Mouse (Mus musculus) kidney, postnatal 10 days (tissue): Measurements from ENCODE around the gene Kdm4b.
A peak's percentile ranks its signal among the peaks of the same experiment; 100 is the strongest.

Experiments used
- DNase-seq: peaks from one replicate; pipeline ENCODE4 v3.0.0; 2021; ENCODE audit warnings: mixed read lengths

The Kdm4b gene

GRCm38 (mm10) chr17:56325450-56326152 is at the start of gene Kdm4b:
Kdm4b (plus strand) TSS chr17:56326062.
- DNase-seq = peak; percentile 100

GRCm38 (mm10) chr17:56276643-56277566 is 49.0 kb upstream of the Kdm4b start, which contains the start of gene Ticam1:
Ticam1 (minus strand) TSS chr17:56276786.
- DNase-seq = peak; percentile 95

- DNase-seq = peak; percentile 12
Observed at GRCm38 (mm10) chr17:56277567-56277893, 48.3 kb upstream of the Kdm4b start.

- DNase-seq = no peak
Observed at GRCm38 (mm10) chr17:56278340-56278739, 47.5 kb upstream of the Kdm4b start.

- DNase-seq = peak; percentile 54
Observed at GRCm38 (mm10) chr17:56279481-56280155, 46.2 kb upstream of the Kdm4b start.

GRCm38 (mm10) chr17:56281193-56281592 is 44.7 kb upstream of the Kdm4b start:
- no peak for DNase-seq

- DNase-seq = no peak
Observed at GRCm38 (mm10) chr17:56282802-56283201, 43.1 kb upstream of the Kdm4b start.

GRCm38 (mm10) chr17:56283316-56283715 is 42.5 kb upstream of the Kdm4b start:
- DNase-seq = no peak

GRCm38 (mm10) chr17:56285995-56286394 is 39.9 kb upstream of the Kdm4b start:
- no peak for DNase-seq

- peak; percentile 84 for DNase-seq
Observed at GRCm38 (mm10) chr17:56287830-56288229, 38.0 kb upstream of the Kdm4b start.

GRCm38 (mm10) chr17:56288866-56289265 is 37.0 kb upstream of the Kdm4b start:
- DNase-seq = no peak

GRCm38 (mm10) chr17:56289371-56290331 is 36.2 kb upstream of the Kdm4b start:
- peak; percentile 81 for DNase-seq

- DNase-seq = peak; percentile 99
Observed at GRCm38 (mm10) chr17:56290388-56291170, 35.3 kb upstream of the Kdm4b start.

- peak; percentile 92 for DNase-seq
Observed at GRCm38 (mm10) chr17:56291171-56291511, 34.7 kb upstream of the Kdm4b start.

- no peak for DNase-seq
Observed at GRCm38 (mm10) chr17:56291826-56292475, 33.9 kb upstream of the Kdm4b start.

- DNase-seq = no peak
Observed at GRCm38 (mm10) chr17:56292531-56293222, 33.2 kb upstream of the Kdm4b start, which contains the start of gene Plin3. Plin3 (minus strand) TSS chr17:56292873.

- no peak for DNase-seq
Observed at GRCm38 (mm10) chr17:56293291-56293690, 32.6 kb upstream of the Kdm4b start.

GRCm38 (mm10) chr17:56294241-56294640 is 31.6 kb upstream of the Kdm4b start:
- no peak for DNase-seq

- DNase-seq = no peak
Observed at GRCm38 (mm10) chr17:56296201-56296600, 29.7 kb upstream of the Kdm4b start.

- no peak for DNase-seq
Observed at GRCm38 (mm10) chr17:56298238-56298637, 27.6 kb upstream of the Kdm4b start.
